Mouse (Mus musculus) intestine, postnatal 0 days (tissue): ENCODE measurements around the gene Kmt5b. TPM values are rescaled to one million over a fixed set of nuclear protein-coding genes. Genes with fewer than 3 reads are reported as not detected.

ENCODE experiments used
- ATAC-seq: fragments of 200-750 bp; cut with Nextera tagmentation; 2 replicates; pipeline ENCODE4 v1.8.0; 2017; ENCODE audit warnings: mild to moderate bottlenecking, moderate TSS enrichment, moderate library complexity
- H3K27ac ChIP-seq: fragments of 300-500 bp; sonication (generic); 2 replicates; pipeline ENCODE4 v1.5.1; 2014; ENCODE audit warnings: mild to moderate bottlenecking, low read depth, low read length, moderate library complexity
- H3K27me3 ChIP-seq: fragments of 300-500 bp; sonication (generic); replicated peaks from 2 replicates; pipeline ENCODE4 v1.6.1; 2014; ENCODE audit warnings: low read length, mixed read lengths; ENCODE audit not compliant: control insufficient read depth, insufficient read depth
- H3K36me3 ChIP-seq: fragments of 300-500 bp; sonication (generic); 2 replicates; pipeline ENCODE4 v1.6.1; 2014; ENCODE audit warnings: mild to moderate bottlenecking, moderate library complexity; ENCODE audit not compliant: control insufficient read depth, insufficient read depth
- H3K4me1 ChIP-seq: fragments of 300-500 bp; sonication (generic); replicated peaks from 2 replicates; pipeline ENCODE4 v1.6.1; 2014; ENCODE audit warnings: antibody characterized with exemption, low read length, mixed read lengths; ENCODE audit not compliant: control insufficient read depth, insufficient read depth
- H3K4me2 ChIP-seq: fragments of 300-500 bp; sonication (generic); replicated peaks from 2 replicates; pipeline ENCODE4 v1.6.1; 2014; ENCODE audit warnings: low read depth, mild to moderate bottlenecking, moderate library complexity
- H3K4me3 ChIP-seq: fragments of 300-500 bp; sonication (generic); 2 replicates; pipeline ENCODE4 v1.5.1; 2014; ENCODE audit warnings: low read depth, low read length
- H3K9ac ChIP-seq: fragments of 300-500 bp; sonication (generic); 2 replicates; pipeline ENCODE4 v1.6.1; 2014; ENCODE audit warnings: mild to moderate bottlenecking, low read depth, low read length
- H3K9me3 ChIP-seq: fragments of 300-500 bp; sonication (generic); 2 replicates; pipeline ENCODE4 v1.6.1; 2016; ENCODE audit warnings: mixed run types; ENCODE audit not compliant: control insufficient read depth
- CTCF ChIP-seq: sonication (generic); IDR thresholded peaks from 2 replicates; pipeline ENCODE4 v1.5.1; 2016; ENCODE audit warnings: low read depth, mild to moderate bottlenecking, control low read depth, antibody characterized with exemption, moderate library complexity
- WGBS: fragments of 180-500 bp; shearing (Covaris S2); extraction: QIAGEN DNeasy Blood & Tissue Kit; methylation state at CpG from one replicate; pipeline ENCODE4 v1.1.7; 2014; 5-methylcytosine and 5-hydroxymethylcytosine counted together
- polyA plus RNA-seq: library from polyadenylated mRNA; unstranded; fragments of >200 nt; fragmentation: Nextera tagmentation; extraction: Ambion mirVana; gene quantifications from 2 replicates; pipeline ENCODE4 v1.2.1, GENCODE M21; 2015

The Kmt5b gene
- polyA plus RNA-seq, 1 experiment from 2014 or later: 10.4 TPM

DNA sequence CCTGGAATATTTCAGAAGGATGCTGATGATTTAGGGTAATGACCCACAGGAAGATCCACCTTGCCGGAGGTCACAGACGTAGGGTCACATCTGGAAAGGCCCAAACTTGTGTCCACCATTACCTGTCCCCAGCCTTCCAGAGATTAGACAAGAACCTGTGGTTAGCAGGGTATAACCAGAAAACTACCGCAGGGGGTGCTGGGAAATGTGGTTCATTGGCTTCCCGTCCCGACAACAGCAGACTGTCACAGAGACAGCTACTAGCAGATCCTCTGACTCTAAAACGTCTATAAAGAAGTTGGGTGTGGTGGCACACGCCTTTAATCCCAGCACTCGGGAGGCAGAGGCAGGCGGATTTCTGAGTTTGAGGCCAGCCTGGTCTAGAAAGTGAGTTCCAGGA, 69.6 kb downstream of the Kmt5b start:
- no peaks in the 10 kb centered on the region for H3K27me3 ChIP-seq
- H3K4me2 ChIP-seq: no peak overlapping the region
- H3K9ac ChIP-seq: no peak overlapping the region
- H3K27ac ChIP-seq: no peak overlapping the region
- H3K9me3 ChIP-seq: no peaks in the 10 kb centered on the region
- ATAC-seq: no peak
- peaks cover 16% of the 10 kb centered on the region for H3K4me1 ChIP-seq
- WGBS: 87% methylated on average over 9 of the region's 9 CpGs
- TF ChIP-seq CTCF: no peak
- H3K4me3 ChIP-seq: no peak overlapping the region
- no peaks in the 10 kb centered on the region for H3K36me3 ChIP-seq

DNA sequence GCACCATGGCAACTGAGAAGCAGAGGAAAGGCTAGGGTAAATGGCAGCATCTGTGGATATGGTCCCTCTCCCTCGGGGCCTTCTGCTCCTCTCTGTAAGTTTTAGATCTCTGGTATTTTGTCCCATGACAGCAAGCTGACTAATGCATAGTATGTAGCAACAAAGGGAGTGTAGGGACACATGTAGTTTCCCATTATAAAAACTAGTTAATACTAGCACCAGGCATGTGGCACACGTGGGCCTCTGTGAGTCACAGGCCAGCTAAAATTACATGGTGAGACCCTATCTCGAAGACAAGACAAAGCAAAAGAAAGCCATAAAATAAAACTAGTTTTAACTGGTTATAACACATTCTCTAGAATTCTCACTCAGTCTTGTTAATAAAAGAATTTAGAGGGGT, 71.7 kb downstream of the Kmt5b start:
- 74% methylated on average over 3 of the region's 3 CpGs for WGBS

DNA sequence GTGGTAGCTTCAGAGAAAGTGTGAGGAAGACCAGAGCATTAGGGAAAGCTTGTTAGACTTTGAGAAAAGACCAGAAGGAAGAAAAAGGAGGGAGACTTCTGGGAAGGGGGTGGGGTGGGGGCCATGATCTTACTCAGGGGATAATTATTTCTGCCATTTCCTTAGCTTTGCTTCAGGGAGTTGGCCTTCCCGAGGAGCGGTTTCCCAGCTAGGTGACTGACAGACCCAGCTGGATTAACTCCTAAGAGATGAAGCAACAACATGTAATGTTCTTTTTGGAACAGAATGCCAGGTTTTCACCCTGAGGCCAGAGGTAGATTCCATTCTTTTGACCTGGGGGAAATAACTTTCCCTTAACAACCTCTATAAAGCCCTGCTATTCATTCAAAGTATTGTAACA, 72.5 kb downstream of the Kmt5b start:
- Histone ChIP-seq H3K27ac (no peak overlapping the region), H3K4me1 (peaks cover 4% of the 10 kb centered on the region), H3K9ac (no peak overlapping the region), H3K27me3 (no peaks in the 10 kb centered on the region), H3K4me2 (no peak overlapping the region), H3K4me3 (no peak overlapping the region), H3K9me3 (no peaks in the 10 kb centered on the region), H3K36me3 (no peaks in the 10 kb centered on the region)
- 23% methylated on average over 2 of the region's 2 CpGs for WGBS
- no peak for ATAC-seq
- TF ChIP-seq CTCF: no peak

More for the DNA sequence above, 71.7 kb downstream of the Kmt5b start:
- TF ChIP-seq CTCF: no peak
- no peak for ATAC-seq
- no peaks in the 10 kb centered on the region for H3K9me3 ChIP-seq
- H3K36me3 ChIP-seq: no peaks in the 10 kb centered on the region
- H3K9ac ChIP-seq: no peak overlapping the region
- H3K27ac ChIP-seq: no peak overlapping the region
- no peak overlapping the region for H3K4me2 ChIP-seq
- H3K4me3 ChIP-seq: no peak overlapping the region
- H3K4me1 ChIP-seq: peaks cover 4% of the 10 kb centered on the region
- H3K27me3 ChIP-seq: no peaks in the 10 kb centered on the region

DNA sequence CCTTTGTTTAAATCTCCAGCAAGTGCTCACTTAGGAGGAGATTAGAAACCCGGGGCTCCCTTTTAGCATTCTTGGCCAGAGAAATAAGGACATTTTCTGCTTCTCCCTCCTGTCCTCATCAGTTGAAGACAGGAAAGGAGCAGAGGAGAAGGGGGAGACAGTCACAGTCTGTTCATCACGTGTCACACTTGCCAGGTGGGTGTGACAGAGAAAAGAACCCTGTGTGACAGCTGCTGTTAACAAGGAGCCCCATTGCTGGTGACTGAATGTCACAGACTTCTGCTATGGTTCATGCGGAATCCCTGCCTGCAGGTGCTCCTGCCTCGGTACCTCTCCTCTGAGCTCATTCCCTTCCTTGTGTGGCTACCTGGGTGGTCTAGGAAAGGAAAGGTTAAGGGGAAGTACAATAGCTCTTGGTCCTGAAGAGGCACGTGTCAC, 73.0 kb downstream of the Kmt5b start:
- Histone ChIP-seq H3K9me3 (no peaks in the 10 kb centered on the region), H3K27me3 (no peaks in the 10 kb centered on the region), H3K4me1 (peaks cover 4% of the 10 kb centered on the region; the same call in 1 of the 2 replicates), H3K36me3 (no peaks in the 10 kb centered on the region), H3K4me2 (no peak overlapping the region), H3K27ac (no peak overlapping the region), H3K4me3 (no peak overlapping the region), H3K9ac (no peak overlapping the region)
- ATAC-seq: no peak
- no peak for TF ChIP-seq CTCF
- 22% methylated on average over 5 of the region's 5 CpGs for WGBS

DNA sequence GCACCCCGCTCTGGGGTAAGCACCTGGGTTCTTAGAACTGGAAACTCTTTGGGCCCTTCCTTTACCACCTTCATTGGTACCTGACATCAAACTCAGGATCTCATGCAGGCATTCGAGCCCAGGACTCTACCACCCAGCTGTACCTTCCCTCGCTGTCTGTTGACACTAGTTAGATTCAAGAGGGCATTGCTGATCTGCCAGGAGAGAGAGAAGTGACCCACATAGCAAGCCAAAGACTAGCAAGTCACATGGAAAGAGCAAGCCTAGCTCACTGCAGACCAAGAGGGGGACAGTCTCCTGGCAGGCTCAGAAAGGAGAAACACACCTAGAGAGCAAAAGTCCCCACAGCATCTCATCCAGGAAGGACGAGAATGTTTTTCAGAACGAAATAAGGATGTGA, 73.5 kb downstream of the Kmt5b start:
- ATAC-seq: no peak
- no peaks in the 10 kb centered on the region for H3K27me3 ChIP-seq
- H3K4me2 ChIP-seq: no peak overlapping the region
- 75% methylated on average over 5 of the region's 5 CpGs for WGBS
- H3K9me3 ChIP-seq: no peaks in the 10 kb centered on the region
- TF ChIP-seq CTCF: no peak
- no peak overlapping the region for H3K27ac ChIP-seq
- H3K9ac ChIP-seq: no peak overlapping the region
- H3K4me3 ChIP-seq: no peak overlapping the region
- H3K36me3 ChIP-seq: no peaks in the 10 kb centered on the region
- H3K4me1 ChIP-seq: peaks cover 4% of the 10 kb centered on the region; the same call in 1 of the 2 replicates

DNA sequence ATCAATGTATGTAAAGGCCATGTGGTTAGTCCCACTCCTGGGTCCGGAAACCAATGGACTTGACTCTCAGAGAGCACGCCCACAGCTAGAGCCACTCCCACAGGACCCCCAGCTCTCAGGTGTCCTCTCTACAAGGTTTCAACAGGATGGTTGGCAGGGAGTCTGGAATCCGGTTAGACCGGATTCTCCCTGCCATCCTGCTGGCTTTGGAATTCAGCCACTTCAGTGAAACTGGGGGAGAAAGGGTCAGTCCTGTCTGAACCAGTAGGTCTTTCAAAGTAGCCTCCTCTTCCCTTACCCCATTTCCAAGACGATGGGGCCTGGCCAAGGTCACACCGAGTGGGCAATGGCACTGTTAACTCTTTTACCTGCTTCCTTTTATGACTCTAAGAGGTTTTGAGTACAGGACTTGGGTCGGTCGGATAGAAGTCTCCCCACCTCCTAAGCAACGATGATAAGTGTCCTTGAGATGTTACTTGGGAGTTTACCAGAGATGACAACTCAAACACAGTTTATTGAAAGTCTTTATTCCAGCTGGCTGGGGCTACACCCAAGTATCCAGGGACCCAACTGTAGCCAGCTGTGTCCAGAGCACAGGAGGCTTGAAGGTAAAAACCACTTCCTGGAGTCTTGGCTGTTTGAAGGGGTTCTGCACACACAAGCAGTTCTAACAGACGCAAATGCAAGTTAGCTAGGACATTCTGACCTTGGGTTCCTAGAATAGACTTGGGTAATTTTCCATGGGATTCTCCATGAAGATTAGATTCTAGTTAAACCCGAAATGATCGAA, 75.3 kb downstream of the Kmt5b start:
- Histone ChIP-seq H3K9me3 (no peaks in the 10 kb centered on the region), H3K9ac (no peak overlapping the region), H3K27me3 (no peaks in the 10 kb centered on the region), H3K36me3 (no peaks in the 10 kb centered on the region), H3K4me1 (peaks cover 4% of the 10 kb centered on the region; the same call in 1 of the 2 replicates), H3K27ac (no peak overlapping the region), H3K4me2 (no peak overlapping the region), H3K4me3 (no peak overlapping the region)
- no peak for TF ChIP-seq CTCF
- ATAC-seq: 0 out of 2 replicates have a peak, but pooled peaks have one; percentile 9
- WGBS: 31% methylated on average over 12 of the region's 12 CpGs
